Mouse (Mus musculus) T-helper 2 cell (primary cell): ENCODE measurements at regions not wholly inside any gene's neighbourhood (a gene's known extent, or its start where the extent isn't known, plus 50 kb on each side); places are given as distances from the start of the nearest gene placed in this dataset.

Experiments
- in situ Hi-C: fragments of 300-600 bp; cut with MboI, MseI; formaldehyde crosslinking; loops from one replicate; pipeline ENCODE4 v1.15.1; 2025; ENCODE audit warnings: high pct_unique_total_duplicates

DNA sequence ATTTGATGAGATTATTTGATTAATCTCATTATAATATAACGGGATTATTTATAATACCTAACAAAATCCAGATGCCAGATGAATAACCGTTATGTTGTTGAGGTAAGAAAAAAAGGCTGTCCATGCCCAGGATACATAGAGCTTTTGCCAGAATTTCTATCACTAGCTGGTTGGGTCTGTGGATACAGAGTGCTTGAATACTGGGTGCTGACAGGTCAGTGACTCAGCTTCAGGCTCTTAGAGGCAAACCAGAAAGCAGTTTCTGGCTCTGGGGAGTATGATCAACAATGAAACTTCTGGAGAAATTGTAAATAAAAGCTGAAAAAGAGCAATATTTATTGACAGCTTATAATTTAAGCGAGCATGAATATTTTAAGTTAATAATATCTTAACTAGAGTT lies 109.4 kb upstream of the Ankrd1 start:
- in situ Hi-C loops: no loop called here

DNA sequence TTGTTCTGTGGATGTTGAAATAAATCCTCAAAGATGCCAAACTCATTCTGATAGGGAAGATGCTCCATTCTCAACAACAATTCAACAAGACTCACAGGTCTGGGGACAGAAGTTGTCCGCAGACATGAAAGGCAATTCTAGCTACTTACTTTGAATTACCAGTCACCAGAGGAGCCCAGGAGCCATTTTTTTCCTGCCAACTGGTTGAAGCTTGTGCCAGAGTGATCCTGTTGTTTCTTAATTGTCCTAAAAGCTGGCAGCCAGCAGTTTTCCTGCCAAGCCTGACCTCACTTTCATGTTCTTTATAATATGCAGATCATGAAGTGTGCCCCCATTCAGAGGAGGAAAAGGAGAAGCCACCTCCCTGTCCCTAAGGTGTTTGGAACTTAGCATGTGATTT lies 110.0 kb upstream of the Ankrd1 start:
- in situ Hi-C loops: no loop called here

DNA sequence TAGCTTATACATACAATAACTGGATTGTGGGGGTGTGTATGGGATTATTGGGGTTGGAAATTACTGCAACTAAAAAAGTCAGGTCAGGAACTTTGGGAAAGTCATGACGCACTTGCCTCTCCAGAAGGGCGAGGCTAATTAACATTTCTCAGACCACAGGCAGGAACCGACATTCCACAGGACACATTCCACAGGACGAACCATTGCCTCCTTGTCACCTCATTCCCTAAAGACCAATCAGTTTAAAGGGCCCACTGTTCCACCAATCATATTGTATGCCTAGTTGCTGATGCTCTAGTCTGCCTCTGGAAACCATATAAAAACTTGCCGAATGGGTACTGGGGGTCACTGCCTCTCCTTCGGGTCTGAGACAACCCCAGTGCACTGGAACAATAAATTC lies 113.0 kb upstream of the Pcgf5 start:
- in situ Hi-C loops: no loop called here

DNA sequence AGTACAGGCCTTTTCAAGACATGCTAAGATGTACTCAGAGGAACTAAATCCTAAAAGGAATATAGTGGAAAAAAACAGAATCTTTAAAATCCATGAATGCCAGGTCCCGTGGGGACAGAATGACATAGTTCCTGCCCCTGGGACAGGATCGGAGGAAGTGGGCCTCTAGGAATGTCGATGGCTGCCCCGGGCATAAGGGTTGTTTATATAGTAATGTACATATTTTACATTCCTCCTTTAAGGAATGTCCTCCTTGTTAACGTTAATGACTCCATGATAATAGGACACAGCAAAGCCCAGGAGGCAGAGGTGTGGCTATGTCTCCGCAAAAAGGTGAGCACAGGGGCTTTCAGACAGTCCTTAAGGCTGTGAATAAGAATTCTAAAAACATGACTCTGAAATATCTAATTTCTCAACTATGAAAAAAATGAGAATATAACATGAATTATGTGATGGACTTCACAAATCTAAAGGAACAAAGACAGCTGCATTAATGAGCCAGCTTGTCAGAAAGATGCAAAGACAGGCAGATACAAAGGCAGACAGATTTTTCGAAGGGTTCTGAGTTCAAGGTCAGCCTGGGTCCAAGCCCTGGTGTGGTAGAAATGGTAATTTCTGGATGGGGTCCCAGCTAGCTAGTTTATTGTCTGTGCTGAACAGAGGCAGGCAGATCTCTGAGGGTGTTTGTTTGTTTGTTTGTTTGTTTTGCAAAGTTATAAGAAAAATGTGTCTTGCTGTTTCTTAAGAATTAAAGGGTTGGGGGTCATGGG lies 111.3 kb upstream of the Pcgf5 start:
- in situ Hi-C loops: no loop called here

DNA sequence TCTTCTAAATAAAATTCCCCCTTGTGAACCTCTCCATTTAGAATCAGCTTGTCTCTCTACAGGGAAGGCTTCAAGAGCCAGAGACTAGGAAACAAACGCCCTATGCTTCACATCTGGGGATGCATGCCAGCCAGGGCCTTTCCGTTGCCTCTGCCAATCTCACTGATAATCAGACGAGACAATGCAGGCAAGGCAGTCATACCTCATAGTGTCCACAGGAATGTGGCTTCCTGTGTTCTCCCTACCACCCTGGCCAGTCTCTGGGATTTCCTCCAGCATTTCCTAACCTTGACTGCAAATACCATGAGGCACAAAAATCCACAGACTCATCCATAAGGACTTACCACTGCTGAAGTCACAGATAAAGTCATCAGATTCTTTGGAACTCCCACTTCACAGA lies 110.4 kb upstream of the Pcgf5 start:
- in situ Hi-C loops: no loop called here

DNA sequence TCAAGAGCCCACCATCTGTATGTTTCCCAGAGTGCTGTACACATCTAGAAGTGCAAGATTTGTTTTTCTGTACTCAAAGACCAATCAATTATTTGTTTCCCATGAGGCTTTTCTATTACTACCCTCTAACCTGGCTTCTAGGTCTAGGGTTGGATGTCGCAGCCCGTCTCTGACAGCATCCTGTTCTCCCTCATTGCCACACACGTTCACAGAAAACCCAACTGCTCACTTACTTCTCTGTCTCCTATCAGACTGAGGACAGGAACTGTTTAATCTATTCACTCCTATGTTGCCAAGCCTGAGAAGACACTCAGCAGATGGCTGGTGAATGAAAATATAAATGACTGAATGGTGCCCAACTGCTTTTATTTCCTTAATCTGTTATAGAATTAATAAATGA lies 109.6 kb upstream of the Pcgf5 start:
- in situ Hi-C loops: no loop called here

DNA sequence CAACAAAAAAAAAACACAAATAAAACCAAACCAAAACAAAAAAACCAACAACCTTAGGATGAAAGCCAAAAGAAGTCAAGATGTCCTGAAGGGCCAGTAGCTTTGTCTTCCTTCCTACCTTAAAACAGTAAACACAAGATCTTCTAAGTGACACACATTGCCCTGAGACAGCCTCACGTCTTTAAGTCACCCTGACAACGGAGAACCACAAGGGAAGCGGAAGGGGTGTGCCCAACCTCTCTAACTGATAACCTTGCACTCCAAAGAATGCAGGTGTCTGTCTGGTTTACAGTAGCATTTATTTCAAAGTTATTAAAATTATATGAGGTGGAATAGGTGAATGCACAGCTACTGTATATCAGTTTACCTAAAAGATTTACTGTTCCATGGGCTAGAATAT lies 105.7 kb upstream of the Pcgf5 start:
- in situ Hi-C loops: no loop called here

DNA sequence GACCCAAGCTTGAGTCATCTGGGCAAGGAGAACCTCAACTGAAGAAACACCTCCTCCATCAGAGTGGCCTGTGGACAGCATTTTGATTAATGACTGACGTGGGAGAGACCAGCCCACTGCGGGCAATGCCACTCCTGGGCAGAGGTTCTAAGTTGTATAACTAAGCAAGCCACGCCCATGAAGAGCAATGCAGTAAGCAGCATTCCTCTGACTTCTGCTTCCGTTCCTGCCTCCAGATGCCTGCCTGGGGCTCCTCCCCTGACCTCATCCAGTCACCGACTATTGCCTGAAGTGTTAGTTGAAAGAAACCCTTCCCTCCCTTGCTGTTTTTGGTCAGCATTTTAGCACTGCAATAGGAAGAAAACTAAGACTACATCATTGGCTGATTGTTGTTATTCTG lies 105.2 kb upstream of the Pcgf5 start:
- in situ Hi-C loops: no loop called here

DNA sequence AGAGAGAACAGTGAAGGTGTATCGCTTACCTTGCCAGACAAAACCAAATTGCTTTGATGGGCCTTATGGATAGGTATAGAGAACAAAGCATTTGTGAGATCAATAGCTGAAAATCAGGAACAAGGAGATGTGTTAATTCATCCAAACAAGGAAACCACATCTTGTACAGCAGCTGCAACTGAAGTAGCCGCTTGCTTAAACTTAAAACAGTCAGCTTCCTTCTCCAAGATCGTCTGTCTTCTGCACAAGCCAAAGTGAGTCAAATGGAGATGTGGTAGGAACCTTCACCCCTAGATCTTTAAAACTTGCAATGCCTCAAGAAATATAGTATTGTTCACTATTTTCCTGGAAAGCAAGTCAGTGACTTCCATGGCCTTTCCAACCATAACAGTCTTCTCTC lies 95.6 kb upstream of the Pcgf5 start:
- in situ Hi-C loops: no loop called here

DNA sequence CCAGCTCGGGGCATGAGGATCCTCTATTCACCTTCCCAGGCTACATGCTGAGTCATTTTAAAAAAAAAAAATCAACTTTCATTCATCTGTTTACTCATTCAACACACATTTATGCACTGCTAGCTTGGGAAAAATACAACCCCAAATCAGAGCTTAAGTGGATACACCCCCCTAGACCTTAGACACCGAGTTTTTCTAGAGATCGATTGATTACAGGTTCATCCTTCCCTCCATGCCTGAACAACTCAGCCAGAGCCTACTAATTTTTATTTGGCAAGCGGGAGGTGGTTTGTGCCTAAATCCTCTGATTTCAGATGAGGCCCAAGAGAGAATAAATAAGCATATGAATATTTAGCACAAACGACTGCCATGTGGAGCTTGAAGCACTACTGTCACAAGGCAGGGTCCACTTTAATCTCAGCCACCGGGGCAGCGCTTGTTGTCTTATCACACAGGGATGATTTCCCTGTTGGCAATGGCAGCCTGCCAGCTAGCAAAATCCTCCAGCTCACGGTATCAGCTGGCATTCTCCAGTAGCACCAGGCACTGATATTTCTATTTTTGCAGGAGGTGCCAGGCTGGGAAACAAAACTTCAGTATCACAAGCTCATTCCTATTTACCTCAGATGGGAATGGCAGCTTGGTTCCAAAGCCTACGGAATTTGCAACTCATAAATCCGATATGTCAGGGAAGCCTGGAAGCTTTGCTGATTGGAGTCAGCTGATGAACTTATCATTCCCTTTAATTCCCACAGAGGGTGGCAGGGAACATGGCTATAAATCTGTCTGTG lies 90.2 kb upstream of the Pcgf5 start:
- in situ Hi-C loops: no loop called here

DNA sequence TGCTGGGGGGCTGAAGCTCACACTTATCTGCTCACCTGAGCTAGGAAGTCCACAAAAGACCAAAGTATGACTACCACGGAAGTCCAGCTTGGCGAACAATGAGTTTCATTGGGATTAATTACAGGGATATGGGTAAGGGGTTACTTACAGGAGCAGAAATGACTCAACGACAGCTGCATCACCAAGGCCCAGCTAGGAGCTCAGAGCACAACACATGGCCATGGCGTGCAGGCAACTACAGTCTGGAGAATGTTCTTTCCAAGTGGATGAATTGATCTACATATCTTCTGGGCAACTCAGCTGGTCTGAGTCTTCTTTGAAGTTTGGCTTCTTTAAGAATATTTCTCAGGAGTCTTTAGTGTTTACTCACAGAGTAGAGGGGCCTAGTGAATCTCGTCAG lies 86.3 kb upstream of the Pcgf5 start:
- in situ Hi-C loops: no loop called here

DNA sequence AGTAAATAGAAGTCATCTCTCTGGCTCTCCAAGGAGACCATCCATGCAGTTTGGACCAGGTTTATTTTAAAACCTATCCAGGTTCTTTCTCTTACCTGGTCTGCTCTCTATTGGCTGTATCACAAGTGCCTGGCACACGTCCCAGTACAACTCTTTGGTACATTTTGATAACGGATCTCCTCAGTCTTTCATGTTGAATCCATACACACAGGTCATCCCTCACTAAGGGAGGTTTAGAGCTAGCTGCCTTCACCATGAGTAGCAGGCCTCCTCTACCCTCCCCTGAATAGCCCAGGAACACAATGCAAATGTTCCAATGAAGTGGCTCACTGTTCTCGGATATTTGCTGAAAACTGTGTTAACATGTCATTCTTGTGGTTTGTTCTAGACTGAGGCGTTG lies 84.2 kb upstream of the Pcgf5 start:
- in situ Hi-C loops: no loop called here

DNA sequence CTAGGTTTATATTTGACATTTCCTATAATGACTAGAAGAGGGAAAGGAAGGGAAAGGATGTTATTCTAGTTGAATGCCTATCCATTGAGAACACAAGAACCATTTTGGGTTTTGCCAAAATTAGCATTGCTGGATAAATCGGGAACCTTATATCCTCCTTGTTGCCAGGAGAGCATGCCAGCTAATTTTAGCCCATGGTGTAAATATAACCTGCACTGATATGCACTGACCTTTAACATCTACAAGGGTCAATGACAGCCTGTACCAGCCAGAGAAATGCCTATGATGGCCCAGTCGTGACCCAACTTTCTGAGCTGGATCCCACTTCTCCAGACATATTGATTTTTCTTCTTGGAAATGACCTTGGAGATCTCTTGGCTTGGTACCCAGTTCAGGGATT lies 83.7 kb upstream of the Pcgf5 start:
- in situ Hi-C loops: no loop called here

DNA sequence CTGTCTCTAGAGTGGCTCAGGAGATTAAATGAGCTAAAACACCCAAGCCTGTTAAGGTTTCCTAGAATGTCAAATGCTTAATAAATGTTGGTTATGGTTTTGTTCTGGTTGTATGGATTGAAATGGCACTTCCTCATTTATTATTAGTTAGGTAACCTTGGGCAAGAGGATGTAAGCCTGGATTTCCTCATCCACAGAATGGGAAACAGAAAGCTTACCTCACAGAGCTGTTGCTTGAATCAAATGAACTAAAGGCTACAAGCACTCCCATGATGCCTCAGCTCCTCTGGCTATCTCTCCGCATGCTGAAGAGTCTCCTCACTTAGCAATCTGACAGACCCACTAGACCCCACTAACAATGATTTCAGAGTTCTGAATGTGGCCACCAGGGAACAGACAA lies 82.8 kb upstream of the Pcgf5 start:
- in situ Hi-C loops: no loop called here

DNA sequence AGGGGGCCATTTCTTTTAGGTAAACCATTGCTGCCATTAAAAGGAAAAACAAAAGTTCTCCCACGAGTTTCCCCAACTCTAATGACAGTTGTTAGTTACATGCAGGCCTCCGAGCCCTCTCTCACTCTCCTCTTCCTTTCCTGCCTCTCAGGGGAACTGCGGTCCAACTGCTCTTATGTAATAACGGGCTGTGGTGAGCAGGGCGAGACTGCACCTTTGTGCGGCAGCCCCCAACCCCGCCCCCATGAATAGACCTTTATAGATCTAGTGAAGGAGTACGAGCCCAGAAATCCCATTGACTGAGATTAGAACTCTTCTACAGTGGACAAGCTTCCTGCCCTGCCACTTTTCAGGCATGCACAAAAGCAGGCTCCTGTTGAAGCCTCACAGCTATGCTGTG lies 81.8 kb upstream of the Pcgf5 start:
- in situ Hi-C loops: no loop called here

DNA sequence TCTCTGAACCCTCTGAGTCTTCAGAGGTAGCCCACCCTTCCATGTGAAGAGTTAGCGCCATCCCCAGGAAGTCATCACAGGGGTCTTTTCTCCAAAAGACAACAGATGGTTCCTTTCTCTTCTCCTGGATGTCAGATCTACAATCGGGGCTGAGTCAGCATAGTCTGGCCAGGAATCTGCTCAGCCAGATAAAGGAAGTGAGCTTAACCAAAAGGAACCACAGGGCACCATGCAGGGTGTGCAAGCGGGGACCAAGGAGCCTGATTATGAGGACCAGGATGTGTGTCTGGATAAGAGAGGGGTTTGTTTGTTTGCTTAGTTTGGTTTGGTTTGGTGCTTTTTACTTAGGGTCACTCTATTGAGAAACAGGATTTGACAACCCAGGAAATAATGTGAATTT lies 74.6 kb upstream of the Pcgf5 start:
- in situ Hi-C loops: no loop called here

DNA sequence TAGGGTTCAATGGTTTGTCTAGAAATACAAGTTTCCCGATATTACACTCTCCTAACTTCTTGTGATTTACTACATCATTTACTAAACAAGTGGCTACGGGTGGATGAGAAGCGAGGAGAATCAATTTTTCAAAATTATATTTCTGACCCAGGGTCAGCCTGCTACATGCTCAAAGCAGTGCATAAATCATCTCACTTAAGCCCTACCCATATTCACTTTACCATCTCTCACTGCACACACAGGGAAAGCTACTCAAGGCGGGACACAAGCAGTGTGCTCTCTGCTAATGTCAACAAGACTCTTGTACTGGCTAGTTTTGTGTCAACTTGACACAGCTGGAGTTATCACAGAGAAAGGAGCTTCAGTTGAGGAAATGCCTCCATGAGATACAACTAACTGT lies 62.6 kb upstream of the Pcgf5 start:
- in situ Hi-C loops: no loop called here

DNA sequence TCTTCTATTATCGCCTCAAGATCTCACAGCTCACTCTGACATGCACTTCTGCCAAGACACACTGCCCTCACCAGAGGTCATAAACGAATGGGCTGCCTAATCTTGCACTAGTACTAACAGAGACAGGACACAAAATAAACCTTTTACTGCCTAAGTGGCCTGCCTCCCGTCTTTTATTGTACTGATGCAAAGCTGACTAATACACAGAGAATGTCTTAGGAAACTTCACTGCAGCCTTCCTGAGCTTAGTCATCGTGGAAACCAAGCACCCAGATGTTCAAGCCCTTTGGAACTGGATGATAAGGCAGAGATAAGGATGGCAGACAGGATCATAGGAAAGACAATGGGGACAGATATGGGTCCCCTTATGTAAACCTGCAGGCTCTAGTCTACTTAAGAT lies 57.3 kb upstream of the Pcgf5 start:
- in situ Hi-C loops: no loop called here

DNA sequence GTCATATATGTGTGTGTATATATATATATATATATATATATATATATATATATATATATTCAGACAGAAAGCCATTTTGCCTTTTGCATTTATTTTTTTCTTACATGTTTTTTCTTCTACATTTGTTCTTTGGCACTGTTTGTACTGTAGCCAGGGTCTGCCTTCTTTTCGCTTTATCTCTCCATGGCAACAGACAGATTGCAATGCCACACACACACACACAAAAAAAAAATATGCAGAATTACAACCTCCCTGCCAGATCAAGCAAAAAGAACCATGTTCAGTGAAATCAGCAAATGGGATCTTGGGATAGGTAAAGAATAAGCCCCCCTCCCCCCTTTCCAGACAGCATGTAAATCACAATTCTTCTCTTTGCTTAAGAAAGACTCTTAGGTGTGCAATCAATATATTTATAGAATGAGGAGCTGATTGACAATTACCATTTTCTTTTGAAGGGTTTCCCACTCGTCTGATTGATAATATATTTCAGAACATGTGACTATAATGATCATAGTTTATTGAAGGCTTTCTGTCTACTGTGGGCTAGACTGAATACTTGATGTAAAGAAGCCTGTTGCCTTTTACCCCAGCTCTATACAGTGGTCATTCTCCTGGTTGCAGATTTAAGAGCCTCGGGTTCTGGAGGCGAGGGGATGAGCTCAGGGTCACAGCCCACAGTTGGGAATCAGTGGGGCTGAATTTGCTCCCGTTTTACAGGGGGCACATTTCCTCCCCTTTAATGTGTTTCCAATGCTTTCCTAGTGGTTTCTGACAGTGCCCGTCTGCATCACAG lies 54.7 kb upstream of the Pcgf5 start:
- in situ Hi-C loops: no loop called here
